ENCODE assay signal across 9 mouse cellular contexts in the genomic region with DNA sequence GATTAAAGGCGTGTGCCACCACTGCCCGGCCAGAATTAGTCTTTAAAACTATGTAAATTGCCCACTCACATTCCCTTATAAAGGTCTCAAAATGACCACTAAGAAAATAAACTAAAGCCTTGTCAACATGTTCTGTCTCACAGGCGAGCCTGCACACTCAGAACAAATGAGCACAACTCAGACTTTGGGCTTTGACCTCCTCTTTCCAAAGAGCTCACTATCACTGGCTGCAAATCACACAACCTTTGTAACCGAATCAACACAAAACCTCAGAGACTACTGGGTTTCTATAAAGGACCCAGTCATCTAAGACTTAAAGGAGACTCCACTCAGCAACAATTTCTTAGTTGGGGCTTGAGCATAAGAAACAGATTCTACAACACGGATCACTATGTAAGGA. TPM values are rescaled to one million over a fixed set of nuclear protein-coding genes. Genes with fewer than 3 reads are reported as not detected.
A peak's percentile ranks its signal among the peaks of the same experiment; 100 is the strongest.
DNase-seq lines count a peak whose midpoint lies in the region; ATAC-seq and TF ChIP-seq lines count a peak whose summit lies in the region.
"Had no signal": no experiment of that assay in that cellular context is flagged by ENCODE, and none has a peak within 500 bp of the region (broad histone marks: within the 10 kb centered on the region; RNA-seq: fewer than 3 reads in every experiment).

No protein-coding gene starts in this region.

- no peaks in the 10 kb centered on the region for H3K27me3 ChIP-seq in lung, embryonic 15.5 days
- H3K27me3 ChIP-seq in forebrain, embryonic 13.5 days, result no peaks in the 10 kb centered on the region
- H3K27me3 ChIP-seq in limb, embryonic 10.5 days (ENCODE audit: low read depth, poor library complexity, severe bottlenecking), result no peaks in the 10 kb centered on the region
- H3K27me3 ChIP-seq in small intestine, adult 2 months (ENCODE audit: control insufficient read depth, insufficient read depth, low read length), result no peaks in the 10 kb centered on the region

- no peak overlapping the region for H3K27ac ChIP-seq in lung, embryonic 15.5 days
- H3K27ac ChIP-seq in forebrain, embryonic 13.5 days, result no peak overlapping the region
- no peak overlapping the region for H3K27ac ChIP-seq in limb, embryonic 10.5 days
- H3K27ac ChIP-seq in small intestine, adult 2 months (ENCODE audit: insufficient read depth, low read depth, low read length), result peak overlapping the region; percentile 95

- H3K4me2 ChIP-seq in lung, embryonic 15.5 days, result peak overlapping the region; percentile 88
- H3K4me2 ChIP-seq in forebrain, embryonic 13.5 days, result peak overlapping the region; percentile 98

- 67% methylated on average over 5 of the region's 5 CpGs for WGBS in lung, embryonic 15.5 days
- WGBS in forebrain, embryonic 13.5 days, result 81% methylated on average over 5 of the region's 5 CpGs
- 85% methylated on average over 5 of the region's 5 CpGs for WGBS in limb, embryonic 10.5 days
- 24% methylated on average over 5 of the region's 5 CpGs for WGBS in small intestine, adult 2 months

- DNase-seq in lung, postnatal 36 days, result no peak
- no peak for DNase-seq in limb, embryonic 10.5 days (ENCODE audit: low spot score)
- DNase-seq in spleen, postnatal 36 days (ENCODE audit: low spot score in 2 of 2), result no peak
- DNase-seq in gastrocnemius, postnatal 25 days, result no peak
- no peak for DNase-seq in thymus, adult 18-20 months

- H3K9ac ChIP-seq in lung, embryonic 15.5 days, result peak overlapping the region; percentile 96; the same call in 1 of the 2 replicates
- H3K9ac ChIP-seq in forebrain, embryonic 13.5 days, result peak overlapping the region; percentile 96

- H3K9me3 ChIP-seq in lung, embryonic 15.5 days, result no peaks in the 10 kb centered on the region
- no peaks in the 10 kb centered on the region for H3K9me3 ChIP-seq in forebrain, embryonic 13.5 days (replicated peaks)
- no peaks in the 10 kb centered on the region for H3K9me3 ChIP-seq in limb, embryonic 10.5 days (replicated peaks)

- no peak for TF ChIP-seq POLR2A in small intestine, adult 2 months (IDR thresholded peaks at IDR 0.05; ENCODE audit: low read depth, low read length)

- H3K4me1 ChIP-seq in lung, embryonic 15.5 days, result peaks cover 44% of the 10 kb centered on the region
- H3K4me1 ChIP-seq in forebrain, embryonic 13.5 days, result peaks cover 38% of the 10 kb centered on the region
- H3K4me1 ChIP-seq in limb, embryonic 10.5 days, result peaks cover 30% of the 10 kb centered on the region
- H3K4me1 ChIP-seq in small intestine, adult 2 months (ENCODE audit: control insufficient read depth, insufficient read depth, insufficient read length, low read length), result peaks cover 25% of the 10 kb centered on the region

- peak overlapping the region; percentile 88 for H3K4me3 ChIP-seq in lung, embryonic 15.5 days
- H3K4me3 ChIP-seq in forebrain, embryonic 13.5 days, result peak overlapping the region; percentile 91
- H3K4me3 ChIP-seq in limb, embryonic 10.5 days, result peak overlapping the region; percentile 77
- H3K4me3 ChIP-seq in small intestine, adult 2 months (ENCODE audit: low read depth, low read length), result peak overlapping the region; percentile 43

- no peak for ATAC-seq in lung, embryonic 15.5 days (ENCODE audit: borderline replicate concordance, extremely low read depth, low FRiP score, low TSS enrichment)
- ATAC-seq in forebrain, embryonic 13.5 days, result no peak

- no peaks in the 10 kb centered on the region for H3K36me3 ChIP-seq in lung, embryonic 15.5 days
- no peaks in the 10 kb centered on the region for H3K36me3 ChIP-seq in forebrain, embryonic 13.5 days (ENCODE audit: poor library complexity, severe bottlenecking)
- H3K36me3 ChIP-seq in limb, embryonic 10.5 days, result peaks cover 7% of the 10 kb centered on the region
- no peaks in the 10 kb centered on the region for H3K36me3 ChIP-seq in small intestine, adult 2 months (ENCODE audit: control insufficient read depth, insufficient read depth, low read length)

- no peak for TF ChIP-seq CTCF in small intestine, adult 2 months (IDR thresholded peaks at IDR 0.05; ENCODE audit: extremely low read depth, insufficient read length, insufficient replicate concordance, low read depth, low read length)

RNA-seq across cellular contexts. Expression of a gene that starts 9.3 kb away (rescaled TPM):
- 29.3 and 31.7 TPM in 2 replicates for polyA plus RNA-seq in lung, embryonic 15.5 days (2015; fragmentation: Nextera tagmentation; extraction: Ambion mirVana)
- 33.4 and 35.7 TPM in 2 replicates for polyA plus RNA-seq in forebrain, embryonic 13.5 days (2015; fragmentation: Nextera tagmentation; extraction: Ambion mirVana)
- 33.7 and 40.0 TPM in 2 replicates for polyA plus RNA-seq in limb, embryonic 10.5 days (2016; fragmentation: Nextera tagmentation; extraction: Ambion mirVana)
- 4.5 and 7.3 TPM in 2 replicates for polyA plus RNA-seq in small intestine, adult 2 months (2012; rRNA removed)
- total RNA-seq in gastrocnemius, postnatal 25 days (2021), result 10 to 100 TPM; 14.6 to 16.2 TPM

RNA-seq across cellular contexts. Expression of a gene that starts 9.5 kb away (rescaled TPM):
- polyA plus RNA-seq in lung, embryonic 15.5 days (2015; fragmentation: Nextera tagmentation; extraction: Ambion mirVana), result 55.0 and 56.0 TPM in 2 replicates
- 55.3 and 56.3 TPM in 2 replicates for polyA plus RNA-seq in forebrain, embryonic 13.5 days (2015; fragmentation: Nextera tagmentation; extraction: Ambion mirVana)
- 44.8 and 53.4 TPM in 2 replicates for polyA plus RNA-seq in limb, embryonic 10.5 days (2016; fragmentation: Nextera tagmentation; extraction: Ambion mirVana)
- polyA plus RNA-seq in small intestine, adult 2 months (2012; rRNA removed), result 9.2 and 20.3 TPM in 2 replicates
- total RNA-seq in gastrocnemius, postnatal 25 days (2021), result 10 to 100 TPM; 31.8 to 34.4 TPM

RNA-seq across cellular contexts. Expression of a gene that starts 24.6 kb away (rescaled TPM):
- polyA plus RNA-seq in lung, embryonic 15.5 days (2015; fragmentation: Nextera tagmentation; extraction: Ambion mirVana), result 0.72 and 1.9 TPM in 2 replicates
- polyA plus RNA-seq in forebrain, embryonic 13.5 days (2015; fragmentation: Nextera tagmentation; extraction: Ambion mirVana), result 0.18 and 0.58 TPM in 2 replicates
- polyA plus RNA-seq in limb, embryonic 10.5 days (2016; fragmentation: Nextera tagmentation; extraction: Ambion mirVana), result 0.38 and 0.73 TPM in 2 replicates
- polyA plus RNA-seq in small intestine, adult 2 months (2012; rRNA removed), result 13.4 and 15.8 TPM in 2 replicates
- under 1 TPM; 0.20 to 0.48 TPM for total RNA-seq in gastrocnemius, postnatal 25 days (2021)

RNA-seq across cellular contexts. Expression of a gene that starts 57.9 kb away (rescaled TPM):
- 0.10 and 0.22 TPM in 2 replicates for polyA plus RNA-seq in lung, embryonic 15.5 days (2015; fragmentation: Nextera tagmentation; extraction: Ambion mirVana)
- polyA plus RNA-seq in forebrain, embryonic 13.5 days (2015; fragmentation: Nextera tagmentation; extraction: Ambion mirVana), result 0.08 TPM in 1 of 2 replicates, not detected in the other
- 0.16 and 0.19 TPM in 2 replicates for polyA plus RNA-seq in limb, embryonic 10.5 days (2016; fragmentation: Nextera tagmentation; extraction: Ambion mirVana)
- polyA plus RNA-seq in small intestine, adult 2 months (2012; rRNA removed), result not detected in 2 replicates
- under 1 TPM in 1 of 2 experiments, not detected in 1; 0.18 TPM for total RNA-seq in gastrocnemius, postnatal 25 days (2021)
- polyA plus RNA-seq: large intestine, adult 2 months had no signal
